Mouse (Mus musculus) neural tube, embryonic 12.5 days (tissue): Measurements from ENCODE around the gene Slc5a9. TPM values are rescaled to one million over a fixed set of nuclear protein-coding genes. Genes with fewer than 3 reads are reported as not detected.

Experiments
- ATAC-seq: fragments of 200-750 bp; cut with Nextera tagmentation; 2 replicates; pipeline ENCODE4 v1.8.0; 2017; ENCODE audit warnings: low read depth, mild to moderate bottlenecking, moderate TSS enrichment, moderate library complexity; ENCODE audit not compliant: low FRiP score
- H3K27ac ChIP-seq: fragments of 300-500 bp; sonication (generic); 2 replicates; pipeline ENCODE4 v1.5.1; 2016
- H3K27me3 ChIP-seq: fragments of 300-500 bp; sonication (generic); replicated peaks from 2 replicates; pipeline ENCODE4 v1.6.1; 2016; ENCODE audit warnings: mild to moderate bottlenecking
- H3K36me3 ChIP-seq: fragments of 300-500 bp; sonication (generic); 2 replicates; pipeline ENCODE4 v1.6.1; 2016; ENCODE audit warnings: mild to moderate bottlenecking
- H3K4me1 ChIP-seq: fragments of 300-500 bp; sonication (generic); 2 replicates; pipeline ENCODE4 v1.6.1; 2016
- H3K4me2 ChIP-seq: fragments of 300-500 bp; sonication (generic); replicated peaks from 2 replicates; pipeline ENCODE4 v1.6.1; 2016; ENCODE audit warnings: mild to moderate bottlenecking
- H3K4me3 ChIP-seq: fragments of 300-500 bp; sonication (generic); 2 replicates; pipeline ENCODE4 v1.5.1; 2016
- H3K9ac ChIP-seq: fragments of 300-500 bp; sonication (generic); 2 replicates; pipeline ENCODE4 v1.6.1; 2016; ENCODE audit warnings: mild to moderate bottlenecking
- H3K9me3 ChIP-seq: fragments of 300-500 bp; sonication (generic); 2 replicates; pipeline ENCODE4 v1.6.1; 2016; ENCODE audit warnings: mild to moderate bottlenecking
- WGBS: fragments of 180-500 bp; shearing (Covaris S2); methylation state at CpG from one replicate; pipeline ENCODE4 v1.1.7; 2016; 5-methylcytosine and 5-hydroxymethylcytosine counted together
- polyA plus RNA-seq: library from polyadenylated mRNA; unstranded; fragments of >200 nt; fragmentation: Nextera tagmentation; extraction: Ambion mirVana; gene quantifications from 2 replicates; pipeline ENCODE4 v1.2.1, GENCODE M21; 2016

The Slc5a9 gene
- polyA plus RNA-seq, 1 experiment from 2014 or later: not detected

GRCm38 (mm10) chr4:111867743-111868401, 34.8 kb downstream of the Slc5a9 start:
- Histone ChIP-seq H3K4me2 (no peak overlapping the region), H3K9me3 (no peaks in the 10 kb centered on the region), H3K27ac (no peak overlapping the region), H3K4me1 (no peaks in the 10 kb centered on the region), H3K9ac (no peak overlapping the region), H3K27me3 (no peaks in the 10 kb centered on the region), H3K4me3 (no peak overlapping the region), H3K36me3 (no peaks in the 10 kb centered on the region)
- ATAC-seq: no peak
- 80% methylated on average over 2 of the region's 2 CpGs for WGBS

GRCm38 (mm10) chr4:111866701-111867100, 36.0 kb downstream of the Slc5a9 start:
- Histone ChIP-seq H3K4me1 (no peaks in the 10 kb centered on the region), H3K27me3 (no peaks in the 10 kb centered on the region), H3K4me3 (no peak overlapping the region), H3K4me2 (no peak overlapping the region), H3K9me3 (no peaks in the 10 kb centered on the region), H3K36me3 (no peaks in the 10 kb centered on the region), H3K9ac (no peak overlapping the region), H3K27ac (no peak overlapping the region)
- WGBS: 88% methylated on average over 5 of the region's 5 CpGs
- no peak for ATAC-seq

GRCm38 (mm10) chr4:111852626-111853025, 50.1 kb downstream of the Slc5a9 start:
- ATAC-seq: no peak
- no peaks in the 10 kb centered on the region for H3K4me1 ChIP-seq
- H3K4me3 ChIP-seq: no peak overlapping the region
- H3K9ac ChIP-seq: no peak overlapping the region
- no peaks in the 10 kb centered on the region for H3K27me3 ChIP-seq
- H3K4me2 ChIP-seq: no peak overlapping the region
- H3K9me3 ChIP-seq: no peaks in the 10 kb centered on the region
- H3K27ac ChIP-seq: no peak overlapping the region
- H3K36me3 ChIP-seq: no peaks in the 10 kb centered on the region

GRCm38 (mm10) chr4:111838882-111839281, 63.8 kb downstream of the Slc5a9 start:
- no peak overlapping the region for H3K9ac ChIP-seq
- no peak for ATAC-seq
- WGBS: 96% methylated on average over 6 of the region's 6 CpGs

More at GRCm38 (mm10) chr4:111838882-111839281, 63.8 kb downstream of the Slc5a9 start:
- Histone ChIP-seq H3K27me3 (no peaks in the 10 kb centered on the region), H3K9me3 (no peaks in the 10 kb centered on the region), H3K4me2 (no peak overlapping the region), H3K36me3 (no peaks in the 10 kb centered on the region), H3K27ac (no peak overlapping the region), H3K4me3 (no peak overlapping the region), H3K4me1 (no peaks in the 10 kb centered on the region)

Other genes starting within 250 kb of the Slc5a9 start
- gene Spata6, start 182.9 kb downstream of the Slc5a9 start, polyA plus RNA-seq: 17.8 and 22.4 TPM in 2 replicates
- not detected in 2 replicates for gene Skint8, start 16.5 kb upstream of the Slc5a9 start, polyA plus RNA-seq
- not detected in 2 replicates for gene Skint7, start 70.0 kb upstream of the Slc5a9 start, polyA plus RNA-seq
- gene Skint1, start 103.4 kb upstream of the Slc5a9 start, polyA plus RNA-seq: not detected in 2 replicates
- gene Skint4, start 169.1 kb upstream of the Slc5a9 start, polyA plus RNA-seq: not detected in 2 replicates